Mouse (Mus musculus) hindbrain, embryonic 16.5 days (tissue): ENCODE data around the gene Dao. TPM values are rescaled to one million over a fixed set of nuclear protein-coding genes. Genes with fewer than 3 reads are reported as not detected.
A peak's percentile ranks its signal among the peaks of the same experiment; 100 is the strongest.

Experiments
- ATAC-seq: fragments of 200-750 bp; cut with Nextera tagmentation; 2 replicates; pipeline ENCODE4 v1.8.0; 2017; ENCODE audit warnings: moderate TSS enrichment, moderate library complexity
- H3K27ac ChIP-seq: fragments of 300-500 bp; sonication (generic); 2 replicates; pipeline ENCODE4 v1.5.1; 2014; ENCODE audit warnings: low read depth, mild to moderate bottlenecking, control low read depth, low read length, moderate library complexity
- H3K27me3 ChIP-seq: fragments of 300-500 bp; sonication (generic); replicated peaks from 2 replicates; pipeline ENCODE4 v1.6.1; 2014; ENCODE audit warnings: low read length; ENCODE audit not compliant: control insufficient read depth, insufficient read depth
- H3K36me3 ChIP-seq: fragments of 300-500 bp; sonication (generic); 2 replicates; pipeline ENCODE4 v1.6.1; 2014; ENCODE audit warnings: mild to moderate bottlenecking, low read length, moderate library complexity, mixed read lengths; ENCODE audit not compliant: control insufficient read depth, insufficient read depth
- H3K4me1 ChIP-seq: fragments of 300-500 bp; sonication (generic); 2 replicates; pipeline ENCODE4 v1.6.1; 2014; ENCODE audit warnings: low read depth, low read length; ENCODE audit not compliant: control insufficient read depth, insufficient read depth
- H3K4me2 ChIP-seq: fragments of 300-500 bp; sonication (generic); 2 replicates; pipeline ENCODE4 v1.6.1; 2014; ENCODE audit warnings: mild to moderate bottlenecking, low read length, control low read depth, moderate library complexity
- H3K4me3 ChIP-seq: fragments of 300-500 bp; sonication (generic); 2 replicates; pipeline ENCODE4 v1.5.1; 2014; ENCODE audit warnings: mild to moderate bottlenecking, low read length, control low read depth, moderate library complexity
- H3K9ac ChIP-seq: fragments of 300-500 bp; sonication (generic); 2 replicates; pipeline ENCODE4 v1.6.1; 2014; ENCODE audit warnings: low read depth, mild to moderate bottlenecking, control low read depth, low read length, moderate library complexity
- H3K9me3 ChIP-seq: fragments of 300-500 bp; sonication (generic); 2 replicates; pipeline ENCODE4 v1.6.1; 2014; ENCODE audit warnings: mild to moderate bottlenecking, low read length, moderate library complexity; ENCODE audit not compliant: control insufficient read depth
- WGBS: fragments of 180-500 bp; shearing (Covaris S2); extraction: QIAGEN DNeasy Blood & Tissue Kit; methylation state at CpG from one replicate; pipeline ENCODE4 v1.1.7; 2014; 5-methylcytosine and 5-hydroxymethylcytosine counted together
- polyA plus RNA-seq: library from polyadenylated mRNA; unstranded; fragments of >200 nt; fragmentation: Nextera tagmentation; extraction: Ambion mirVana; gene quantifications from 2 replicates; pipeline ENCODE4 v1.2.1, GENCODE M21; 2015

Dao gene
- not detected in 2 replicates for polyA plus RNA-seq

- H3K4me2 ChIP-seq: no peak within 1 kb of the TSS
- no peak within 1 kb of the TSS for H3K4me3 ChIP-seq
- no peaks in the 10 kb centered on the region for H3K27me3 ChIP-seq
- 73% methylated on average over 5 of the region's 5 CpGs for WGBS
- ATAC-seq: no peak
- no peak within 1 kb of the TSS for H3K27ac ChIP-seq
- H3K4me1 ChIP-seq: no peaks in the 10 kb centered on the region
- no peaks in the 10 kb centered on the region for H3K36me3 ChIP-seq
- H3K9ac ChIP-seq: no peak within 1 kb of the TSS; the same call in 1 of the 2 replicates
- H3K9me3 ChIP-seq: no peaks in the 10 kb centered on the region
These were observed at the start of gene Dao for GRCm38 (mm10) chr5:114003542-114003941. TSS of gene Dao (plus strand) at chr5:114003703.

- H3K4me3 ChIP-seq: no peak overlapping the region
- no peaks in the 10 kb centered on the region for H3K9me3 ChIP-seq
- peaks cover 22% of the 10 kb centered on the region for H3K36me3 ChIP-seq
- 7% methylated on average over 7 of the region's 7 CpGs for WGBS
- ATAC-seq: peak; percentile 57; the same call in 1 of the 2 replicates
- no peak overlapping the region for H3K4me2 ChIP-seq
- H3K4me1 ChIP-seq: no peaks in the 10 kb centered on the region
- H3K27ac ChIP-seq: 0 out of 2 replicates have a peak overlapping the region, but pooled peaks have one; percentile 42
- H3K27me3 ChIP-seq: no peaks in the 10 kb centered on the region
- H3K9ac ChIP-seq: peak overlapping the region; percentile 30; the same call in 1 of the 2 replicates
These were observed 49.1 kb upstream of the Dao start for GRCm38 (mm10) chr5:113954421-113954820.

GRCm38 (mm10) chr5:113955281-113955680 is 48.2 kb upstream of the Dao start:
- no peaks in the 10 kb centered on the region for H3K4me1 ChIP-seq
- peaks cover 16% of the 10 kb centered on the region for H3K36me3 ChIP-seq
- no peak for ATAC-seq
- H3K27me3 ChIP-seq: no peaks in the 10 kb centered on the region
- H3K4me3 ChIP-seq: no peak overlapping the region
- H3K9ac ChIP-seq: no peak overlapping the region
- H3K9me3 ChIP-seq: no peaks in the 10 kb centered on the region
- WGBS: 87% methylated on average over 5 of the region's 5 CpGs
- H3K27ac ChIP-seq: no peak overlapping the region
- H3K4me2 ChIP-seq: no peak overlapping the region

DNA sequence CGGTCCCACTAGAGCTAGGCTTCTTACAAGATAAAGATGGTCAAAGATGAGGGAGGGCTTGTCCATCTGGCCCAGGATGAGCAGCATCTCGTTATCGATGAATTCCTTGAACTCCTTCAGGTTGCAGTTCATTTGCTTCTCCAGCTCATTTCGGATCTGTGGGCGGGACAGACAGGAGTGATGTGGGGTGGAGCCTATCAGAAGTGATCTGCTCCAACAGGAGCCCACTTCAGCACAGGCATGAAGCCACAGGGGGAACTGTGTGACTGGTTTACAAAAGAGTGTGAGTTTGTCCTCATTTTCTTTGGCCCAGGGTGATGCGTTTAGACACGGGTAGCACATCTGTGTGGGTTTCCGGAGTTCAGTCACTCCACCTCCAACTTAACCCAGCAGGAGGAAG is 47.8 kb upstream of the Dao start:
- WGBS: 83% methylated on average over 8 of the region's 8 CpGs
- H3K27ac ChIP-seq: no peak overlapping the region
- no peak for ATAC-seq
- H3K9ac ChIP-seq: no peak overlapping the region
- H3K36me3 ChIP-seq: peaks cover 17% of the 10 kb centered on the region
- H3K4me1 ChIP-seq: no peaks in the 10 kb centered on the region
- no peaks in the 10 kb centered on the region for H3K27me3 ChIP-seq
- no peak overlapping the region for H3K4me3 ChIP-seq
- H3K9me3 ChIP-seq: no peaks in the 10 kb centered on the region
- no peak overlapping the region for H3K4me2 ChIP-seq

GRCm38 (mm10) chr5:113956510-113956909 is 47.0 kb upstream of the Dao start:
- Histone ChIP-seq H3K27me3 (no peaks in the 10 kb centered on the region), H3K4me3 (no peak overlapping the region), H3K36me3 (peaks cover 20% of the 10 kb centered on the region), H3K4me2 (no peak overlapping the region), H3K4me1 (no peaks in the 10 kb centered on the region), H3K9me3 (no peaks in the 10 kb centered on the region), H3K9ac (no peak overlapping the region), H3K27ac (no peak overlapping the region)
- 7% methylated on average over 4 of the region's 4 CpGs for whole genome bisulfite sequencing
- 0 out of 2 replicates have a peak, but pooled peaks have one; percentile 48 for ATAC-seq

DNA sequence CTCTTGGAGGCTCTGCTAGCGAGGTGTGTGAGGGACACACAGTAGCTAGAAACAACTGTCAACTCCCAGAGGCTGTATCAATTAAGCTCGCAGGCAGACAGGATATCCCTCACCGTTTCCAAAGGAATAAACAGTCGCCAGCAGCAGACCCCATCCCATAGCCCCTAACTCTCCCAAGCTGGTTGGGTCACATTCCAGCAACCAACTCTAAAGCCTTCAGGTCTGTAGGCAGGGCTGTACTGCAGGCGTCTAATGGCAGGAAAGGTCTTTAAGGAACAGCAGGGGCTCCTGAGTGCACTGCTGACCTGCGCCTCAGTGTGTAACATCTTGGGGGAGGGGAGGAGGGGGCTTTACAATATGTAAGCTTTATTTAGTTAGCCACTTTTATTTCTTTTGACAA is 44.5 kb upstream of the Dao start:
- Histone ChIP-seq H3K4me2 (no peak overlapping the region), H3K9ac (no peak overlapping the region), H3K4me1 (no peaks in the 10 kb centered on the region), H3K27ac (no peak overlapping the region), H3K9me3 (no peaks in the 10 kb centered on the region), H3K27me3 (no peaks in the 10 kb centered on the region), H3K4me3 (no peak overlapping the region), H3K36me3 (peaks cover 16% of the 10 kb centered on the region)
- WGBS: 15% methylated on average over 6 of the region's 6 CpGs
- ATAC-seq: no peak

GRCm38 (mm10) chr5:113960416-113960815 is 43.1 kb upstream of the Dao start:
- 79% methylated on average over 8 of the region's 8 CpGs for WGBS
- H3K9ac ChIP-seq: no peak overlapping the region
- no peaks in the 10 kb centered on the region for H3K4me1 ChIP-seq
- H3K27me3 ChIP-seq: no peaks in the 10 kb centered on the region
- no peak overlapping the region for H3K4me2 ChIP-seq
- peaks cover 22% of the 10 kb centered on the region for H3K36me3 ChIP-seq
- ATAC-seq: no peak
- no peaks in the 10 kb centered on the region for H3K9me3 ChIP-seq
- H3K4me3 ChIP-seq: no peak overlapping the region
- H3K27ac ChIP-seq: no peak overlapping the region

DNA sequence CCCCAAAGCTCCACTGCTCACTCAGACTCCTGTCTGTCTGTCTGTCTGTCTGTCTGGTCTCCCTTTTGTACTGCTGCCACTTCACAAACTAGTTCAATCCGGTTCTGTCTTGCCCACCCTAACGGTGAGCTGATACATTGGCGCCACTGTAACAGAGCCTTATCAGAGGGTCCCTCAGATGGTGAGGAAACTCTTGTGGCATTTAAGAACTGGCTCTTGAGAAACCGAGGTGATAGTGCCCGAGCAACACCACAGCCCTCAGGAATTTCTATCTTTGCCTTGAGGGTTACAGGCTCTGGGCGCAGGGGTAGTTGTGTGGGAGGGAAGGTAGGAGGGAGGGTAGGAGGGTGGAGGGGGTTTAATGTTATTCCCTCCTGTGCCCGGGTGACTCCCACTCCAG is 41.7 kb upstream of the Dao start:
- ATAC-seq: no peak
- no peak overlapping the region for H3K27ac ChIP-seq
- no peak overlapping the region for H3K9ac ChIP-seq
- H3K4me1 ChIP-seq: no peaks in the 10 kb centered on the region
- H3K36me3 ChIP-seq: peaks cover 28% of the 10 kb centered on the region
- 79% methylated on average over 7 of the region's 7 CpGs for WGBS
- no peaks in the 10 kb centered on the region for H3K27me3 ChIP-seq
- no peaks in the 10 kb centered on the region for H3K9me3 ChIP-seq
- no peak overlapping the region for H3K4me2 ChIP-seq
- H3K4me3 ChIP-seq: no peak overlapping the region

DNA sequence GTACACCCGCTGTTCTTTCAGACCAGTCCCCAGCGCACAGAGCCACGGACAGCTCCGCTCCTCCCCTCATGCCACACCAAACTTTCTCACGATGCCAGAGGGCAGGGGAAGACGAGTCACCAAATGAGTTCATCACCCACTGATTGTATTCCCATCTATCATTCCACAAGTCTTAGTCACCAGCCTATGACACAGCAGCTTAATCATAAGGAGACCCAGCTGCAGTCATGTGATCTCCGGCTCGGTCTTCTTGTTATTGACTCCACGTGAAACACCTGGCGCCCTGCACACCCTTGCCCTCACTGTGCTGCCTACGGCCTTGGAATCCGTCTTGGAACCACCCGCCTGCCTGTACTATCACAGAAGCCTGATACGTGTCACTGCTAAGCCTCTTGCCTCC is 38.5 kb upstream of the Dao start:
- H3K9me3 ChIP-seq: no peaks in the 10 kb centered on the region
- no peak overlapping the region for H3K4me3 ChIP-seq
- H3K9ac ChIP-seq: no peak overlapping the region
- H3K4me2 ChIP-seq: no peak overlapping the region
- no peak overlapping the region for H3K27ac ChIP-seq
- peaks cover 38% of the 10 kb centered on the region for H3K36me3 ChIP-seq
- H3K27me3 ChIP-seq: no peaks in the 10 kb centered on the region
- ATAC-seq: no peak
- no peaks in the 10 kb centered on the region for H3K4me1 ChIP-seq
- WGBS: 86% methylated on average over 14 of the region's 14 CpGs
